Mouse (Mus musculus): ENCODE measurements at regions not wholly inside any gene's neighbourhood (a gene's known extent, or its start where the extent isn't known, plus 50 kb on each side); places are given as distances from the start of the nearest gene placed in this dataset.

- DNase-seq (ENCODE audit: low spot score in 2 of 2) = peak; percentile 7 to 44
Observed at GRCm38 (mm10) chr6:93395296-93395695, 452.0 kb upstream of the Adamts9 start.

- DNase-seq (ENCODE audit: low spot score in 2 of 2) = no peak
Observed at GRCm38 (mm10) chr6:93393551-93393950, 450.3 kb upstream of the Adamts9 start.

DNA sequence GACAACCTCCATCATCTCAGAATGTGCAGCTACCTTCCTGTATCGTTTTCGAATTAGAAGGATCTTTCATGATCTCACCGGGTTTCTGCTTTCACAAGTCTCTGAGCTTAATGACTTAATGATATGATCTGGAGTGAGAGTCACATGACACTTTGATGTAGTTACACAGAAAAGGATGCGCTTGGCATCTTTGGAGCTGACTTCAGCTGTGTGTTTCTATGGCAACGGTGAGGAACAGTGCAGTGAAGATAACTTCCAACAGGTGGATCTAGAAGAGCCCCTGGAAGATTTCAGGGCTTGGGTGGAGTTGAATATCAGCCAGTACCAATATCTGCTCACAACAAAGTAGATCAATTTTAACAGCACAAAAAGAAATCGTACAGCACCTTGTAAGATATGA is 449.1 kb upstream of the Adamts9 start:
- DNase-seq (ENCODE audit: low spot score in 2 of 2) = no peak

DNA sequence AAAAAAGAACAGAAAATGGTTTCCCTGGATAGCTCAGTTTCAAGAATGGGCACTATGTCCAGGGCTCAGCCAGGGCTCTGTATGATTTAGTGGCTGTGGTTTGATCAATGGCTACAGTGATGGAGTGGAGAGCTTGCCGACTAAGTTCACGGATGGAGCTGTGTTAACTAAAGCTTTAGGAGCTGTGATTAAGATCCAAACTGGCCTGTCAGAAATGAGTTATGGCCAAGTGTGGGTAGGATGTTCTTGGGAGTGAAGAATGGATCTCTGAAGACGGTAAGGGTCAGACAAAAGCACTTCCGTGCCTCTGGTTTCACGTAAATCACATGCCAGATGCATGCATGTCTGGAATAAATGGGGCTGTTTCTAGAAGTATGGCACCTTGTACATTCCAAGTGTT is 447.9 kb upstream of the Adamts9 start:
- DNase-seq (ENCODE audit: low spot score in 2 of 2) = no peak

GRCm38 (mm10) chr6:93371341-93371740 is 428.0 kb upstream of the Adamts9 start:
- no peak for DNase-seq (ENCODE audit: low spot score in 2 of 2)

- no peak for DNase-seq (ENCODE audit: low spot score in 2 of 2)
Observed at GRCm38 (mm10) chr6:93363846-93364245, 420.6 kb upstream of the Adamts9 start.

- no peak for DNase-seq (ENCODE audit: low spot score in 2 of 2)
Observed at GRCm38 (mm10) chr6:93353353-93354125, 410.2 kb upstream of the Adamts9 start.

- peak in 1 of 2 experiments; percentile 10 for DNase-seq (ENCODE audit: low spot score in 2 of 2)
Observed at GRCm38 (mm10) chr6:93349936-93350700, 406.8 kb upstream of the Adamts9 start.

DNA sequence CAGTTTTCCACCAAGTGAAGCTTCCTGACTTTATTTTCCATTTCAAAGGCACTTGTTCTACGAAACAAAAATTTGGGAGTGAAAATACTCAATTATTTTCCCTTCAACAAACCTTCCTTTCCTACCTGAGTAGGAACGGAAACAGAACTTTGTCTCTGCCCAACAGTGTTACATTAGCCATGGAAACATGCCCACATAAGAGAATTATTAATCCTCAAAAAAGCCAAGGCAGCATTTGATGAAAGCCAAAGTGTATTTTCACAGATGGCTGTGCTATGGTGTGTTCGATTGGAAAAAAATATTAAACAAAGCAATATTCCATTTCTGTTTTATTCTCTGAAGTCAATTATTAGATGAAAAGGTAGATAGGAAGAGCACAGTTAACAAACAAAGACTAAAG is 404.8 kb upstream of the Adamts9 start:
- DNase-seq (ENCODE audit: low spot score in 2 of 2) = no peak

DNA sequence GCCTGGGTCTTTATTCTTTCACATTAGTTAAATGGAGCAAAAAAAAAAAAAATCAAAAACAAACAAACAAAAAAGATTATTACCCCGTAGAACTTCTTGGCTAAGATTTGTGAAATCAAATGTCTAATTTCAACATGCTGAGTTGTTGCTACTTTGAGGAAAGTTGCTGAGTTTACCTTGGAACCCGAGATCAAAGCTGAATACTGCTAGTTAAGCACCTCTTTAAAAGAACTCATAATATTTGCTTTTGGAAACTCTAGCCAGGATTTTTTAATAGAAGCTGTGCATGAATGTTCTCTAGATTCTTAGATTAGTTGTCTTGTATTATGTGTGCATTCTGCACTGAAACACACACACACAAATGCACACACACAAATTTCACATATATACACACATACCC is 385.4 kb upstream of the Adamts9 start:
- no peak for DNase-seq (ENCODE audit: low spot score in 2 of 2)

DNA sequence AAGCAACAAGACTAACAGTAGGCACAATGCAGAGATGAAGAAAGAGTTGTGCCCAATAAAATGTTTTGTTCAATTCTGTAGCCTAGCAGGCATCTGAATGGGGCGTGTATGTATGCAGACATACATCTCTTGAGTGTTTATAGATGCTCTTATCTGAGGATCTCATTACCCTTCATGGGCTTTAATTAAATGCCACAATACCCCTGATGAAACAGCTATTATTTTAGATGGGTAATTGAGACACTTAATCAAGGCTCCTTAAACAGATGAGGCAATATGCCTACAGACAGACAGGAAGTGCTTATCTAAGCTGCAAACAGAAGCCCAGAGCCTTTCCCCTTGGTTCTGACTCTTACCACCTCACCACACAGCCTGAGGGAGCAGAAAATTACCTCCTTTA is 384.6 kb upstream of the Adamts9 start:
- no peak for DNase-seq (ENCODE audit: low spot score in 2 of 2)

DNA sequence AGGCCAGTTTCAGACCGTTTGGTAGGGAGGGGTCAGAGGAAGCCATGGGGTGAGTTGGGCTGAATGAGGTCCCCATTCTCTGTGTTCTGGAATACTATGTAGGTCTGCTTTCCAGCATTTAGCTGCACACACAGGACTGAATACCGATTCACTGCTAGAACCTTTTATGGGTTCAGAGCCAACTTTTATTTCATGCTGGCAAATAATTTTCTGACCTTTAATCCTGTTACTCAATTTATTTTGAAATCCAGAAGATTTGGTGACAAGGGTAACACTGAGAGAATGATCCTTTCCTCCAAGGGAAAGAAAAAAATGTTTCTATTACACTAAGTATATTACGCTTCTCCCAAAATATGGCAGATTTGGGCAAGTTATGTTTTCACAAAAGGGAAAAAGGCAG is 380.6 kb upstream of the Adamts9 start:
- no peak for DNase-seq (ENCODE audit: low spot score in 2 of 2)

DNA sequence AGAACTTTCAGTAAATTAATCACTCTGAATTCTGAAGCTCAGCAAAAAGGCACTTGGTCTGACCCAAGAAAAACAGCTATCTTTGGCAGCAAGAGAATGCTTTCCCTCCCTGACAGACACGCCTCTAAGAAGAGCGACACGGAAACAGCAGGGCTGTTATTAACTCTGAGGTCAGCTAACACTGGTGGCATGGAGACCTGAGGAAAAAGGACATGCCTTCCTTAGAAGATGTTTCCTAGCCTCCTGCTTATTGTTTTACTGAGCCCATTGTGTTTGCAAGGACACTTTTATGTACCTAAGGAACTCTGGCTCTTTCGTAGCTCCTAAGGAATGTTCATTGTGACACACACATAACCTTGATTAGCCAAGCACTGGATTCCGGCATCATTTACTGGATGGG is 371.3 kb upstream of the Adamts9 start:
- no peak for DNase-seq (ENCODE audit: low spot score in 2 of 2)

- DNase-seq (ENCODE audit: low spot score in 2 of 2) = no peak
Observed at GRCm38 (mm10) chr6:93305176-93305575, 361.9 kb upstream of the Adamts9 start.

DNA sequence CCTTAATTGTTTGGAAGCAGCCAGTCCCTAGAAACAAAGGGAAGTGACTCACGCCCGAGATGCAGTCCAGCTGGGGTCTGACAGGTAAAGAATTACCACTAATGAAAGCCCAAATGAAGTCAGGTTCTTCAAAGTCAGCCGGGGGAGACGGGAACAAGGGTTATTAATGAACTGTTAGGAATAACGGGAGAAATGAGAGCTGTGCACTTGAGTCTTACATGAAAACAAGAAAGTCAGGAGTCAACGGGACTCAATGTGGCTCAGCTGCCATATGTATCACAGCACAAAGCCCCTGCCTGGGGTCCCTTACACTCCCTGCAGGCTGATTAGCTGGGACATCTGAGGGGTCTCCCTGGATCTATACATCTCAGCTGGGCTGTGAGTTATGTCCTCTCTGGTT is 354.7 kb upstream of the Adamts9 start:
- DNase-seq (ENCODE audit: low spot score in 2 of 2) = no peak

GRCm38 (mm10) chr6:93291711-93292110 is 348.4 kb upstream of the Adamts9 start:
- no peak for DNase-seq (ENCODE audit: low spot score in 2 of 2)

GRCm38 (mm10) chr6:93288421-93288820 is 345.1 kb upstream of the Adamts9 start:
- DNase-seq (ENCODE audit: low spot score in 2 of 2) = no peak

GRCm38 (mm10) chr6:93285796-93286195 is 342.5 kb upstream of the Adamts9 start:
- no peak for DNase-seq (ENCODE audit: low spot score in 2 of 2)

DNA sequence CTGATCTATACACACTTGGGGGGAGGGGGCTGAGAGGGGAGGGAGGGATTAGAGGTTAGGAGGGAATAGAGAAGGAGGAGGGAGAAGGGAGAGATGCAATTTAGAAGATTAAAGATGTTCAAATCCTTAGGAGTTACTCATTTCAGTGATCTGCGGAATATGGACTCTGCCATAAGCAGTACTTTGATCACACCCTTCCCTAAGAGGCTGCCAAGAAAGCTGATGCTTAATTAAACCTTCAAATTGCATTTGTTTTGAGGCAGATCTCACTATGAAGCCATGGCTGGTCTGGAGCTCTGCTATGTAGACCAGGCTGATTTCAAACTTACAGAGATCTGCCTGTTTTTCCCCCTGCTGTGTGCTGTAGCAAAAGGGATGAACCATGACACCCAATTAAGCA is 338.2 kb upstream of the Adamts9 start:
- DNase-seq (ENCODE audit: low spot score in 2 of 2) = no peak

GRCm38 (mm10) chr6:93273917-93274513 is 330.7 kb upstream of the Adamts9 start:
- DNase-seq (ENCODE audit: low spot score in 2 of 2) = peak; percentile 20 to 35

GRCm38 (mm10) chr6:93272206-93272605 is 328.9 kb upstream of the Adamts9 start:
- DNase-seq (ENCODE audit: low spot score in 2 of 2) = no peak

DNA sequence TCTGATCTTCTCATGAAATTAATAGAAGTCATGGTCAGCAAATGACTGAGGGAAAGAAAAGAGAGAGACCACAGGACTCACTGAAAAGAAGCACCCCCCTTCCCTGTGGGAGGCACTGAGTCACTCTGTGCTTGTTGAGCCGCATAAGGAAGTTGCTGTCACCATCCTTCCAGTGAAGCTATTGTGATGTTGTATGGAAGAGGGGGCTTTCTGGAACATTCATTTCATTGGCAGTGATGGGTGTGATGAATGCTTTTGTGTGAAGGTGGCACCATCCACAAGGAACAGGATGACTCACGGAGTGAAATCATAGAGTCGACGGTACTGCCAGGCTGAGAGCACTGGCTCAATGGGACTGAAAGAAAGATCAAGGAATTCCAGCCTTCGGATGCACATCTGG is 323.5 kb upstream of the Adamts9 start:
- DNase-seq (ENCODE audit: low spot score in 2 of 2) = no peak

DNA sequence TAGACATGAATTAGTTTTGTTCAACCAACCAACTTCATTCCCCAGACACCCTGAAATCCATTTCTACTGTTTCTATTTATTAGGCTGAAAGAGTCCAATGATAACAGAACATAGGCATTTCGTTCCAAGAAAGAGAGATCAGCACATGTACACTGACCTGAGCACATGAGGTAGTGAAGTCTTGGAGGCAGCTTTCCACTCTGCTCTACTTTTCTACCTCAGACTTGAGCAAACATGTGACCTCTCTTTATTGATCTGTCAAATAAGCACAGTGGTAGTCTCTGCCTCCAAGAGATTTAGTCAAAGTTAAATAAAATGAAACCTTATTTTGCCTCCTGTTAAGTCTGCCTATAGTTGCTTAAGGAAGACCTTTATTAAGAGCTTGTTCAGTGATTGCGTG is 321.9 kb upstream of the Adamts9 start:
- DNase-seq (ENCODE audit: low spot score in 2 of 2) = no peak
